ENCODE assay signal across 22 mouse cellular contexts in genomic region chr6:48388221-48388620, GRCm38 (mm10). TPM values are rescaled to one million over a fixed set of nuclear protein-coding genes. Genes with fewer than 3 reads are reported as not detected.
DNase-seq lines count a peak whose midpoint lies in the region; ATAC-seq and TF ChIP-seq lines count a peak whose summit lies in the region.
"Had no signal": no experiment of that assay in that cellular context is flagged by ENCODE, and none has a peak within 500 bp of the region (broad histone marks: within the 10 kb centered on the region; RNA-seq: fewer than 3 reads in every experiment).

No protein-coding gene starts in this region.

- H3K27ac ChIP-seq in heart, embryonic 10.5 days = no peak overlapping the region
- H3K27ac ChIP-seq in liver, adult 2 months (replicated peaks; ENCODE audit: insufficient read depth, low read depth, low read length) = peak overlapping the region; percentile 44
- H3K27ac ChIP-seq in liver, embryonic 12.5 days = no peak overlapping the region
- no peak overlapping the region for H3K27ac ChIP-seq in limb, embryonic 10.5 days
- H3K27ac ChIP-seq: embryonic facial prominence, embryonic 10.5 days; embryonic facial prominence, embryonic 12.5 days; forebrain, embryonic 13.5 days; forebrain, embryonic 15.5 days had no signal

- H3K4me1 ChIP-seq in heart, embryonic 10.5 days = no peaks in the 10 kb centered on the region
- H3K4me1 ChIP-seq in liver, adult 2 months (ENCODE audit: control insufficient read depth, insufficient read depth, low read length) = peaks cover 9% of the 10 kb centered on the region
- H3K4me1 ChIP-seq in liver, embryonic 12.5 days = no peaks in the 10 kb centered on the region
- no peaks in the 10 kb centered on the region for H3K4me1 ChIP-seq in limb, embryonic 10.5 days
- H3K4me1 ChIP-seq: embryonic facial prominence, embryonic 10.5 days; embryonic facial prominence, embryonic 12.5 days; forebrain, embryonic 13.5 days; forebrain, embryonic 15.5 days had no signal

- H3K9ac ChIP-seq in liver, adult 2 months (ENCODE audit: low read depth, low read length) = no peak overlapping the region
- H3K9ac ChIP-seq in liver, embryonic 12.5 days = no peak overlapping the region
- H3K9ac ChIP-seq: embryonic facial prominence, embryonic 12.5 days; forebrain, embryonic 13.5 days; forebrain, embryonic 15.5 days had no signal

- H3K36me3 ChIP-seq in heart, embryonic 10.5 days = no peaks in the 10 kb centered on the region
- no peaks in the 10 kb centered on the region for H3K36me3 ChIP-seq in liver, adult 2 months (ENCODE audit: control insufficient read depth, insufficient read depth, low read length)
- H3K36me3 ChIP-seq in liver, embryonic 12.5 days = no peaks in the 10 kb centered on the region
- H3K36me3 ChIP-seq in limb, embryonic 10.5 days = no peaks in the 10 kb centered on the region
- H3K36me3 ChIP-seq: embryonic facial prominence, embryonic 10.5 days; embryonic facial prominence, embryonic 12.5 days; forebrain, embryonic 15.5 days; G1E had no signal

- no peaks in the 10 kb centered on the region for H3K79me2 ChIP-seq in liver, adult 2 months (ENCODE audit: control insufficient read depth, insufficient read depth, low read length)

- no peaks in the 10 kb centered on the region for H3K9me3 ChIP-seq in heart, embryonic 10.5 days
- no peaks in the 10 kb centered on the region for H3K9me3 ChIP-seq in liver, embryonic 12.5 days (replicated peaks)
- no peaks in the 10 kb centered on the region for H3K9me3 ChIP-seq in limb, embryonic 10.5 days (replicated peaks)
- H3K9me3 ChIP-seq: embryonic facial prominence, embryonic 12.5 days; forebrain, embryonic 13.5 days; forebrain, embryonic 15.5 days; G1E had no signal

- no peak for ATAC-seq in liver, embryonic 12.5 days
- ATAC-seq: activated CD4-positive, CD25-positive, alpha-beta regulatory T cell, adult 4 months; CD4-positive, CD25-positive, alpha-beta regulatory T cell, adult 4 months; forebrain, embryonic 13.5 days; forebrain, embryonic 15.5 days; Patski had no signal

- no peak overlapping the region for H3K4me2 ChIP-seq in liver, embryonic 12.5 days
- H3K4me2 ChIP-seq: embryonic facial prominence, embryonic 12.5 days; forebrain, embryonic 13.5 days; forebrain, embryonic 15.5 days had no signal

- WGBS in heart, embryonic 10.5 days = 64% methylated on average over 3 of the region's 3 CpGs
- WGBS in liver, adult 2 months = 22% methylated on average over 3 of the region's 3 CpGs
- WGBS in liver, embryonic 12.5 days (ENCODE audit: insufficient replicate concordance) = 47% methylated on average over 3 of the region's 3 CpGs
- WGBS in limb, embryonic 10.5 days = 70% methylated on average over 3 of the region's 3 CpGs

- no peak for TF ChIP-seq POLR2A in liver, adult 2 months (IDR thresholded peaks at IDR 0.05; ENCODE audit: extremely low read depth, insufficient read depth, low read length)

- peak; percentile 66 for DNase-seq in heart, adult 11 months
- DNase-seq in heart, embryonic 10.5 days (ENCODE audit: low spot score) = no peak
- DNase-seq in liver, adult 2 months (ENCODE audit: extremely low read depth, low read depth, low spot score) = peak; percentile 88
- DNase-seq in limb, embryonic 10.5 days (ENCODE audit: low spot score) = peak; percentile 6
- DNase-seq: adrenal gland, adult 8-10 months; adrenal gland, postnatal 14 days; adrenal gland, postnatal 36 days; B cell, adult 2 months; cerebellum, adult 11-12 months; cerebellum, adult 2 months; cerebellum, adult 9-10 months; cerebellum, postnatal 10 days; cerebellum, postnatal 25 days had no signal

- H3K27me3 ChIP-seq in heart, embryonic 10.5 days (ENCODE audit: insufficient read depth, poor library complexity, severe bottlenecking) = no peaks in the 10 kb centered on the region
- H3K27me3 ChIP-seq in liver, adult 2 months (ENCODE audit: control insufficient read depth, insufficient read depth, low read length) = no peaks in the 10 kb centered on the region
- no peaks in the 10 kb centered on the region for H3K27me3 ChIP-seq in liver, embryonic 12.5 days (replicated peaks)
- H3K27me3 ChIP-seq in limb, embryonic 10.5 days (ENCODE audit: low read depth, poor library complexity, severe bottlenecking) = no peaks in the 10 kb centered on the region
- H3K27me3 ChIP-seq: embryonic facial prominence, embryonic 12.5 days; forebrain, embryonic 13.5 days; forebrain, embryonic 15.5 days had no signal

- H3K4me3 ChIP-seq in heart, embryonic 10.5 days = no peak overlapping the region
- H3K4me3 ChIP-seq in liver, adult 2 months (ENCODE audit: insufficient read depth, low read depth, low read length) = no peak overlapping the region
- no peak overlapping the region for H3K4me3 ChIP-seq in liver, embryonic 12.5 days
- no peak overlapping the region for H3K4me3 ChIP-seq in limb, embryonic 10.5 days
- H3K4me3 ChIP-seq: embryonic facial prominence, embryonic 10.5 days; embryonic facial prominence, embryonic 12.5 days; forebrain, embryonic 13.5 days; forebrain, embryonic 15.5 days had no signal

- TF ChIP-seq CTCF in liver, adult 2 months (IDR thresholded peaks at IDR 0.05; ENCODE audit: low read depth, low read length) = no peak

RNA-seq across cellular contexts. Expression of gene Krba1, which starts 7.2 kb away (rescaled TPM):
- polyA plus RNA-seq in heart, embryonic 10.5 days (2016; fragmentation: Nextera tagmentation; extraction: Ambion mirVana) = 17.5 and 25.6 TPM in 2 replicates
- 5.2 and 6.1 TPM in 2 replicates for total RNA-seq in liver, adult 2 months (2014; rRNA removed)
- 6.6 and 9.2 TPM in 2 replicates for polyA plus RNA-seq in liver, adult 2 months (2012; rRNA removed)
- polyA plus RNA-seq in liver, embryonic 12.5 days (2016; fragmentation: Nextera tagmentation; extraction: Ambion mirVana) = 3.9 and 4.1 TPM in 2 replicates
- polyA plus RNA-seq in limb, embryonic 10.5 days (2016; fragmentation: Nextera tagmentation; extraction: Ambion mirVana) = 28.3 and 33.4 TPM in 2 replicates
- polyA plus RNA-seq: G1E had no signal

RNA-seq across cellular contexts. Expression of gene Zfp467, which starts 57.4 kb away (rescaled TPM):
- polyA plus RNA-seq in heart, embryonic 10.5 days (2016; fragmentation: Nextera tagmentation; extraction: Ambion mirVana) = 13.4 and 13.9 TPM in 2 replicates
- total RNA-seq in liver, adult 2 months (2014; rRNA removed) = 13.9 and 15.9 TPM in 2 replicates
- polyA plus RNA-seq in liver, adult 2 months (2012; rRNA removed) = 23.0 and 25.7 TPM in 2 replicates
- polyA plus RNA-seq in liver, embryonic 12.5 days (2016; fragmentation: Nextera tagmentation; extraction: Ambion mirVana) = 2.9 and 3.9 TPM in 2 replicates
- 11.0 and 19.6 TPM in 2 replicates for polyA plus RNA-seq in limb, embryonic 10.5 days (2016; fragmentation: Nextera tagmentation; extraction: Ambion mirVana)

RNA-seq across cellular contexts. Expression of gene Sspo, which starts 59.8 kb away (rescaled TPM):
- polyA plus RNA-seq in heart, embryonic 10.5 days (2016; fragmentation: Nextera tagmentation; extraction: Ambion mirVana) = 0.15 and 0.64 TPM in 2 replicates
- total RNA-seq in liver, adult 2 months (2014; rRNA removed) = 0.47 and 0.83 TPM in 2 replicates
- polyA plus RNA-seq in liver, adult 2 months (2012; rRNA removed) = 1.5 and 2.0 TPM in 2 replicates
- 0.04 TPM in 1 of 2 replicates, not detected in the other for polyA plus RNA-seq in liver, embryonic 12.5 days (2016; fragmentation: Nextera tagmentation; extraction: Ambion mirVana)
- 0.20 and 0.45 TPM in 2 replicates for polyA plus RNA-seq in limb, embryonic 10.5 days (2016; fragmentation: Nextera tagmentation; extraction: Ambion mirVana)
- polyA plus RNA-seq: G1E had no signal
